8 mouse cellular contexts compared by ENCODE assay signal in genomic region chr1:152767749-152768488, GRCm38 (mm10). TPM values are rescaled to one million over a fixed set of nuclear protein-coding genes. Genes with fewer than 3 reads are reported as not detected.
DNase-seq lines count a peak whose midpoint lies in the region; ATAC-seq and TF ChIP-seq lines count a peak whose summit lies in the region.

No protein-coding gene starts in this region.

- peak; percentile 12; the same call in 1 of the 2 replicates for ATAC-seq in limb, embryonic 12.5 days (ENCODE audit: insufficient number of reproducible peaks, insufficient read depth, low FRiP score, low TSS enrichment, low read depth)
- ATAC-seq in midbrain, embryonic 14.5 days (ENCODE audit: low FRiP score, low TSS enrichment): no peak

- peaks cover 7% of the 10 kb centered on the region for H3K4me1 ChIP-seq in embryonic fibroblast, embryonic 13.5 days (ENCODE audit: control insufficient read depth, insufficient read depth, low read length)
- H3K4me1 ChIP-seq in limb, embryonic 12.5 days (replicated peaks): peaks cover 10% of the 10 kb centered on the region
- peaks cover 16% of the 10 kb centered on the region; the same call in 1 of the 2 replicates for H3K4me1 ChIP-seq in midbrain, embryonic 14.5 days (ENCODE audit: control insufficient read depth, insufficient read depth, low read length)
- H3K4me1 ChIP-seq in spleen, adult 2 months (ENCODE audit: control insufficient read depth, insufficient read depth, insufficient read length): no peaks in the 10 kb centered on the region

- peaks cover 4% of the 10 kb centered on the region; the same call in 1 of the 2 replicates for H3K27me3 ChIP-seq in limb, embryonic 12.5 days
- peaks cover 5% of the 10 kb centered on the region; the same call in 1 of the 2 replicates for H3K27me3 ChIP-seq in midbrain, embryonic 14.5 days (ENCODE audit: control insufficient read depth, insufficient read depth, low read length)
- no peaks in the 10 kb centered on the region; the same call in 1 of the 2 replicates for H3K27me3 ChIP-seq in spleen, adult 2 months (ENCODE audit: control insufficient read depth, insufficient read depth, low read length)

- TF ChIP-seq CTCF in embryonic fibroblast, embryonic 13.5 days (IDR thresholded peaks at IDR 0.05; ENCODE audit: borderline replicate concordance, insufficient read depth, low read length): no peak
- TF ChIP-seq CTCF in spleen, adult 2 months (IDR thresholded peaks at IDR 0.05; ENCODE audit: extremely low read depth, insufficient read depth, insufficient read length, insufficient replicate concordance): peak; percentile 32; the same call in 1 of the 2 replicates

- H3K27ac ChIP-seq in embryonic fibroblast, embryonic 13.5 days (ENCODE audit: insufficient read depth, low read length): no peak overlapping the region
- H3K27ac ChIP-seq in limb, embryonic 12.5 days: no peak overlapping the region
- H3K27ac ChIP-seq in midbrain, embryonic 14.5 days (replicated peaks; ENCODE audit: low read depth, low read length): no peak overlapping the region; the same call in 1 of the 2 replicates
- H3K27ac ChIP-seq in spleen, adult 2 months (ENCODE audit: insufficient read depth, low read length): no peak overlapping the region

- H3K9ac ChIP-seq in limb, embryonic 12.5 days (replicated peaks): no peak overlapping the region
- H3K9ac ChIP-seq in midbrain, embryonic 14.5 days (replicated peaks; ENCODE audit: low read length): peak overlapping the region; percentile 88; the same call in 1 of the 2 replicates

- H3K36me3 ChIP-seq in limb, embryonic 12.5 days: peaks cover 26% of the 10 kb centered on the region
- peaks cover 38% of the 10 kb centered on the region for H3K36me3 ChIP-seq in midbrain, embryonic 14.5 days (ENCODE audit: control insufficient read depth, insufficient read depth, low read length)
- peaks cover 25% of the 10 kb centered on the region for H3K36me3 ChIP-seq in spleen, adult 2 months (ENCODE audit: control insufficient read depth, insufficient read depth, low read length)

- H3K4me2 ChIP-seq in limb, embryonic 12.5 days: peak overlapping the region; percentile 96
- H3K4me2 ChIP-seq in midbrain, embryonic 14.5 days (ENCODE audit: low read length): peak overlapping the region; percentile 64

- no peaks in the 10 kb centered on the region for H3K9me3 ChIP-seq in limb, embryonic 12.5 days
- H3K9me3 ChIP-seq in midbrain, embryonic 14.5 days (ENCODE audit: control insufficient read depth, low read length): no peaks in the 10 kb centered on the region

- H3K4me3 ChIP-seq in embryonic fibroblast, embryonic 13.5 days (ENCODE audit: insufficient read depth, low read length): 0 out of 2 replicates have a peak overlapping the region, but pooled peaks have one; percentile 9
- peak overlapping the region; percentile 96 for H3K4me3 ChIP-seq in limb, embryonic 12.5 days (replicated peaks)
- H3K4me3 ChIP-seq in midbrain, embryonic 14.5 days (replicated peaks; ENCODE audit: low read depth, low read length): peak overlapping the region; percentile 97
- peak overlapping the region; percentile 47; the same call in 1 of the 2 replicates for H3K4me3 ChIP-seq in spleen, adult 2 months (ENCODE audit: extremely low read depth, insufficient read depth, insufficient read length)

- peak; percentile 58 for TF ChIP-seq POLR2A in embryonic fibroblast, embryonic 13.5 days (IDR thresholded peaks at IDR 0.05; ENCODE audit: low read depth, low read length)
- TF ChIP-seq POLR2A in spleen, adult 2 months (IDR thresholded peaks at IDR 0.05; ENCODE audit: low read depth, low read length): no peak

- DNase-seq in A20 (ENCODE audit: low read depth, low spot score): peak; percentile 90
- DNase-seq in adrenal gland, postnatal 4 days (ENCODE audit: low spot score in 2 of 2): peak; percentile 47 to 59
- peak; percentile 85 for DNase-seq in heart, adult 8-10 months (ENCODE audit: low spot score)
- DNase-seq in kidney, adult 8-10 months: peak; percentile 72 to 92
- DNase-seq in midbrain, embryonic 14.5 days: peak; percentile 93
- peak; percentile 83 for DNase-seq in spleen, adult 2 months (ENCODE audit: low read depth in 1 of 2, low spot score in 2 of 2)

- 11% methylated on average over 5 of the region's 5 CpGs for WGBS in limb, embryonic 12.5 days
- WGBS in midbrain, embryonic 14.5 days: 6% methylated on average over 5 of the region's 5 CpGs
- WGBS in spleen, adult 2 months: 3% methylated on average over 5 of the region's 5 CpGs

RNA-seq across cellular contexts. Expression of gene Arpc5, which starts 1.6 kb away (rescaled TPM):
- 100 to 1,000 TPM; 120 to 124 TPM for total RNA-seq in adrenal gland, postnatal 4 days (2021)
- 190 and 261 TPM in 2 replicates for polyA plus RNA-seq in embryonic fibroblast, embryonic 13.5 days (2011; ENCODE audit: insufficient read length, low read depth, missing spikeins)
- total RNA-seq in heart, adult 8-10 months (2022): 10 to 100 TPM; 21.9 to 27.8 (median 25.9) TPM
- 174 and 183 TPM in 2 replicates for polyA plus RNA-seq in limb, embryonic 12.5 days (2016; fragmentation: Nextera tagmentation; extraction: Ambion mirVana)
- 395 and 418 TPM in 2 replicates for polyA plus RNA-seq in midbrain, embryonic 14.5 days (2014; fragmentation: Nextera tagmentation; extraction: Ambion mirVana)
- 91.9 and 147 TPM in 2 replicates for polyA plus RNA-seq in spleen, adult 2 months (2012; rRNA removed)

RNA-seq across cellular contexts. Expression of gene Rgl1, which starts 1.8 kb away (rescaled TPM):
- total RNA-seq in adrenal gland, postnatal 4 days (2021): 10 to 100 TPM; 50.8 to 60.7 TPM
- polyA plus RNA-seq in embryonic fibroblast, embryonic 13.5 days (2011; ENCODE audit: insufficient read length, low read depth, missing spikeins): 53.6 and 54.3 TPM in 2 replicates
- 10 to 100 TPM; 30.2 to 37.8 (median 35.0) TPM for total RNA-seq in heart, adult 8-10 months (2022)
- polyA plus RNA-seq in limb, embryonic 12.5 days (2016; fragmentation: Nextera tagmentation; extraction: Ambion mirVana): 24.5 and 25.7 TPM in 2 replicates
- polyA plus RNA-seq in midbrain, embryonic 14.5 days (2014; fragmentation: Nextera tagmentation; extraction: Ambion mirVana): 9.5 and 16.6 TPM in 2 replicates
- 14.4 and 14.7 TPM in 2 replicates for polyA plus RNA-seq in spleen, adult 2 months (2012; rRNA removed)

RNA-seq across cellular contexts. Expression of gene Apobec4, which starts 17.6 kb away (rescaled TPM):
- total RNA-seq in adrenal gland, postnatal 4 days (2021): not detected
- not detected in 2 replicates for polyA plus RNA-seq in embryonic fibroblast, embryonic 13.5 days (2011; ENCODE audit: insufficient read length, low read depth, missing spikeins)
- total RNA-seq in heart, adult 8-10 months (2022): not detected
- not detected in 2 replicates for polyA plus RNA-seq in limb, embryonic 12.5 days (2016; fragmentation: Nextera tagmentation; extraction: Ambion mirVana)
- not detected in 2 replicates for polyA plus RNA-seq in midbrain, embryonic 14.5 days (2014; fragmentation: Nextera tagmentation; extraction: Ambion mirVana)
- not detected in 2 replicates for polyA plus RNA-seq in spleen, adult 2 months (2012; rRNA removed)

RNA-seq across cellular contexts. Expression of gene Ncf2, which starts 32.1 kb away (rescaled TPM):
- 1 to 10 TPM; 5.4 to 7.3 TPM for total RNA-seq in adrenal gland, postnatal 4 days (2021)
- 0.18 and 1.7 TPM in 2 replicates for polyA plus RNA-seq in embryonic fibroblast, embryonic 13.5 days (2011; ENCODE audit: insufficient read length, low read depth, missing spikeins)
- 1 to 10 TPM; 2.3 to 4.3 (median 3.9) TPM for total RNA-seq in heart, adult 8-10 months (2022)
- polyA plus RNA-seq in limb, embryonic 12.5 days (2016; fragmentation: Nextera tagmentation; extraction: Ambion mirVana): 1.9 and 2.9 TPM in 2 replicates
- polyA plus RNA-seq in midbrain, embryonic 14.5 days (2014; fragmentation: Nextera tagmentation; extraction: Ambion mirVana): 0.69 and 3.4 TPM in 2 replicates
- 29.7 and 33.7 TPM in 2 replicates for polyA plus RNA-seq in spleen, adult 2 months (2012; rRNA removed)

Comparison
In these comparisons a context has a peak if more than half of its experiments do, and no peak if none do; other contexts are left out.
1. H3K4me3 ChIP-seq: peak in every context shown above with its lines; median percentile 97 in midbrain, embryonic 14.5 days; 96 in limb, embryonic 12.5 days; 47 in spleen, adult 2 months; 9 in embryonic fibroblast, embryonic 13.5 days.